Mouse (Mus musculus): ENCODE results near the gene Olfr71. TPM values are rescaled to one million over a fixed set of nuclear protein-coding genes. Genes with fewer than 3 reads are reported as not detected.

Gene Olfr71
- polyA plus RNA-seq, 1 experiment, result not detected

GRCm38 (mm10) chr4:43727718-43728575 is 17.9 kb upstream of the Olfr71 start:
- Histone ChIP-seq H3K27ac (replicated peaks; ENCODE audit: low read depth, low read length) (peak overlapping the region; percentile 99), H3K4me3 (ENCODE audit: insufficient read depth, low read depth, low read length) (peak overlapping the region; percentile 61), H3K4me1 (ENCODE audit: control insufficient read depth, insufficient read depth, insufficient read length, low read length) (peaks cover 28% of the 10 kb centered on the region)

GRCm38 (mm10) chr4:43726995-43727394 is 16.9 kb upstream of the Olfr71 start, which contains the start of gene Hrct1:
Hrct1 (plus strand) TSS chr4:43727188.
- H3K4me3 ChIP-seq (ENCODE audit: insufficient read depth, low read depth, low read length), result peak within 1 kb of the TSS; percentile 61
- peaks cover 28% of the 10 kb centered on the region for H3K4me1 ChIP-seq (ENCODE audit: control insufficient read depth, insufficient read depth, insufficient read length, low read length)
- H3K27ac ChIP-seq (replicated peaks; ENCODE audit: low read depth, low read length), result peak within 1 kb of the TSS; percentile 99

DNA sequence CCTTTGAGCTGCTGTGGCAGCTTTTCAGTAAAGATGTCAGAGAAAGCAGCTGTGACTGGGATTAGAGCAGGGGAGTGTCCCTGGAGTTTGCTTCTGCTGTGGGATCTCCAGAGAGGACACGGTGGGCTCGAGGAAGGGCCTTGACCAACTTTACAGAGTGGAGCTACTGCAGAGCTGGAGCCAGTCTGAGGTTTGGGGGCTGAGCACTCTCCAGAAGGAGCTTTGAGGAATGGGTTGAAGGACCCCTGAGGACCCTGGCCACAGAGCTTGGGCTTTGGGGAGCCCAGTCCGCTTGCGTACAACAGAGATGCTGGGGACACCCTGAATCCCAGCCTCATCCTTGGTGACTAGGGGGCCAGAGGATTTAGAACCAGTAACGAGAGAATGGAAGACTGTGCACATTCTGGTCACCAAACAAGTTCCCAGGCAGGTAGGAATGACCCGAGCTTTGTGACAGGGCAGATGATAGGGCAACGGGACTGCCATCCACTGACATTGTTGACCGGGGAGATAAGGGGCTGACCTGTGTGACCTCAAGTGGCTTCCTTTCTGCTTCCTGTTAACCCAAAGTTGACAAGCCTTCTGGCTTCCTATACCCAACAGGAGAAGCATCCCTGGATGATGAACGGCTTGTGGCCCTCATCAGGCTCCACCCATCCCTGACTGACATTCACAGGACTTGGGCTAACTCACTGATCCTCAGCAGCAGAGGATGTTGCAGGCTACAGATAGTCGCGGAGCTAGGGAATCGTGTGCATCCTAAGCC is 16.4 kb upstream of the Olfr71 start:
- H3K27ac ChIP-seq (replicated peaks; ENCODE audit: low read depth, low read length), result peak overlapping the region; percentile 92
- peaks cover 28% of the 10 kb centered on the region for H3K4me1 ChIP-seq (ENCODE audit: control insufficient read depth, insufficient read depth, insufficient read length, low read length)
- peak overlapping the region; percentile 9 for H3K4me3 ChIP-seq (ENCODE audit: insufficient read depth, low read depth, low read length)

DNA sequence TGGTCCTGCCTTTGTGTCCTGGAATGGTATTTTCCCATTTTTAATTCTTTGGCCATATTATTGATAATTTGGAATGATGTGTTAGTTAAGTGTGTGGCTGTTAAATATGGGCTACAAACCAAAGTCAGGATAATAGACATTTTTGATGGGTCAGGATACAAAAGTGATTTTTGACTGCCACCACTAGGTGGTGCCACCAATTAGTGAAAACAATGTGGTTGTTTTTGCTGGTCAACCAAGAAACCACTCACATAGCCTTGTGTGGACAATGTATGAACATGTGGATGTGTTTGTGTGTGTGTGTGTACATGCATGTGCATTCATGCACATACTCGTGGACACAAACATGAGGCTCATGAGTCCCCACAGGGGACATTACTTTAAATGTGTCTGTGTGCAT is 14.7 kb upstream of the Olfr71 start:
- Histone ChIP-seq H3K4me3 (ENCODE audit: insufficient read depth, low read depth, low read length) (no peak overlapping the region), H3K27ac (replicated peaks; ENCODE audit: low read depth, low read length) (peak overlapping the region; percentile 26; the same call in 1 of the 2 replicates), H3K4me1 (ENCODE audit: control insufficient read depth, insufficient read depth, insufficient read length, low read length) (peaks cover 28% of the 10 kb centered on the region)

GRCm38 (mm10) chr4:43722191-43722590 is 12.1 kb upstream of the Olfr71 start:
- H3K4me3 ChIP-seq (ENCODE audit: insufficient read depth, low read depth, low read length), result no peak overlapping the region
- peaks cover 14% of the 10 kb centered on the region for H3K4me1 ChIP-seq (ENCODE audit: control insufficient read depth, insufficient read depth, insufficient read length, low read length)
- H3K27ac ChIP-seq (replicated peaks; ENCODE audit: low read depth, low read length), result no peak overlapping the region

- peaks cover 2% of the 10 kb centered on the region; the same call in 1 of the 2 replicates for H3K4me1 ChIP-seq (ENCODE audit: control insufficient read depth, insufficient read depth, insufficient read length, low read length)
- no peak overlapping the region for H3K4me3 ChIP-seq (ENCODE audit: insufficient read depth, low read depth, low read length)
- peak overlapping the region; percentile 63 for H3K27ac ChIP-seq (replicated peaks; ENCODE audit: low read depth, low read length)
Observed at GRCm38 (mm10) chr4:43720491-43721228, 10.6 kb upstream of the Olfr71 start.

DNA sequence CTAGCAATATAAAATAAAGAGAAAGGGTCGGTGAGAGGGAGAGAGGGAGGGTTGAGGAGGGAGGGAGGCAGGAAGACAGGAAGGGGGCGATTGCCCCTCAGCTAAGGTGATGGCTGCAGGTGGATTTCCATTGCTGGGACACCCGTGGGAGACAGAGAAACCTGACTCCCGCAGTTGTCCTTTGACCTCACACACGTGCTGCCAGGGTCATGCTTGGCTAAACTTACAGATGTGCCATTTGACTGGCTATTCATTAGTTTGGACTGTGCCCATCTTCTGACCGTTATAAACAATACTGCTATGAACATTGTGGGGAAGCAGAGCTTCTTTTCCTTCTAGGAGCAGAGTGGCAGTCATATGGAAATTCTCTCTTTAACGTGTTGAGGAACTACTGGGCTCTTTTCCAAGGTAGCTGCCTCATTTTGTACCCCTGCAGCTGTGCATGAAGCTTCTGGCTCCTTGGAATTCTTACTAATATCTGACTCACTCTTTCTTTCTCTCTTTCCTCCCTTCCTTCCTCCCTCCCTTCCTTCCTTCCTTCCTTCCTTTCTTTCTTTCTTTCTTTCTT is 3.7 kb upstream of the Olfr71 start:
- Histone ChIP-seq H3K4me3 (ENCODE audit: insufficient read depth, low read depth, low read length) (no peak overlapping the region), H3K4me1 (ENCODE audit: control insufficient read depth, insufficient read depth, insufficient read length, low read length) (no peaks in the 10 kb centered on the region), H3K27ac (replicated peaks; ENCODE audit: low read depth, low read length) (no peak overlapping the region)

GRCm38 (mm10) chr4:43711821-43712220 is 1.8 kb upstream of the Olfr71 start:
- Histone ChIP-seq H3K4me1 (ENCODE audit: control insufficient read depth, insufficient read depth, insufficient read length, low read length) (no peaks in the 10 kb centered on the region), H3K27ac (replicated peaks; ENCODE audit: low read depth, low read length) (no peak overlapping the region), H3K4me3 (ENCODE audit: insufficient read depth, low read depth, low read length) (no peak overlapping the region)

DNA sequence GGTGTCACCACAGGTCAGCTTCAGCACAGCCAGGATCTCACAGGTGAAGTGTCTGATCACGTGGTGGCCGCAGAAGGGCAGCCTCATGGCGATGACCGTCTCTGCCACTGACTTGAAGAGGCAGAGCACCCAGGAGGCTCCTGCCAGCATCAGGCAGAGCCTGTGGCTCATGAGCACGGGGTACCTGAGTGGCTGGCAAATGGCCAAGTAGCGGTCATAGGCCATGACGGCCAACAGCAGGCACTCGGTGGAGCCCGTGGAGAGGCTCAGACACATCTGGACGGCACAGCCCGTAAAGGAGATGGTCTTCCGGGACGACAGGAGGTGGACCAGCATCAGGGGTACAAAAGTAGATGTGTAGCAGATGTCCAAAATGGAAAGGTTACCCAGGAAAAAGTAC is 4.1 kb downstream of the Olfr71 start:
- no peaks in the 10 kb centered on the region; the same call in 1 of the 2 replicates for H3K4me1 ChIP-seq (ENCODE audit: control insufficient read depth, insufficient read depth, insufficient read length, low read length)
- no peak overlapping the region for H3K27ac ChIP-seq (replicated peaks; ENCODE audit: low read depth, low read length)
- H3K4me3 ChIP-seq (ENCODE audit: insufficient read depth, low read depth, low read length), result no peak overlapping the region

DNA sequence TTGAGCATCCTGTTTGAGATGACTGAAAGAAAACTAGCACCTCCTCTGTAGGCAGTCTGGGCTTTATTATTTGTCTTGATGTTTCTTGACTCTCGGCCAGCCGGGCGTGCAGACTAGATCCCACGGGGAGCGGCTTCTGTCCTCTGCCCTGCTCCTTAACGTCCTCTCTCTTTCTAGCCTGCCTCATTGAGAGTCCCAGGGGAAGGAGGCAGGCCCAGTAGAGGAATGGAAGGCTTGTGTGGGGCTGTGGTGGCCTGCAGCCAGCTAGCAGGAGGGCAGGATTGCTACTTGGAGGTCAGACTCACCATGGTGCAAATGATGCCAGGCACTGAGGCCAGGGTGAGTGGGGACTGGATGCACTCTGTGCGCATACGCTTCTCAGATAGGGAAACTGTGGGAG is 6.2 kb downstream of the Olfr71 start:
- no peaks in the 10 kb centered on the region; the same call in 1 of the 2 replicates for H3K4me1 ChIP-seq (ENCODE audit: control insufficient read depth, insufficient read depth, insufficient read length, low read length)
- no peak overlapping the region for H3K4me3 ChIP-seq (ENCODE audit: insufficient read depth, low read depth, low read length)
- no peak overlapping the region for H3K27ac ChIP-seq (replicated peaks; ENCODE audit: low read depth, low read length)

DNA sequence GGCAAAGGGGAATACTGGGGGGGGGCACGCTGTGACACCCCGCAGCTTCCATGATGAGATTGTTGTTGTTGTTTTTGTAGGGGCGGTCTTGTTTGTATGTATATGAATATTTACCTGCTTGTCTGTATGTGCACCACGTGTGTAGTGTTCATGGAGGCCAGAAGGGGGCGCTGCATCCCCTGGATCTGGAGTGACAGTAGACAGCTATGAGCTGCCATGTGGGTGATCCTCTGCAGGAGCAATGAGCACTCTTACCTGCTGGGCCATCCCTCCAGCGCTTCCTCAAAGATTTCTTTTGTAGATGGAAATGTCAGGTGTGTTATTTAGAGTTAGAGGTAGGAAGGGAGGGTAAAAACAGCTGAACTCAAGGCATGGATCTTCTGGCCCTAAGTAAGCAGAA is 6.6 kb downstream of the Olfr71 start:
- H3K27ac ChIP-seq (replicated peaks; ENCODE audit: low read depth, low read length), result no peak overlapping the region

DNA sequence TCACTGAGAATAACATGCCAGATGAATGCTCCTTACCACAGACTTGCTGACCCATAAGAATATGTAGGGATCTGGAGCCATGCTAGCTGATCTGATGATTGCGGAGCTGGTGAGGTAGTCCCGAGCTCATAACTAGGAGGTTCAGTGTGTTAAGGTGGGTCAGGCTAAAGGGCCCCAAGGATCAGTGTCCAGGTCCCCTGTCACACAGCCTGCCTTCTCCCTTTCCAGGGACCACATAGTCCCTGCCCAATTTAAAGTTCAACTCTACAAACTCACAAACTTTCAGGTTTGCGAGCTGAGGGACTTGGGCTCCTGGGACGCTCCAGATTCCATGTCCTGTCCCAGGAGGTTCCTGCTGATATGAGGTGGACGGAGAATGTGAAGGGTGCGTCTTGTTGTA is 9.3 kb downstream of the Olfr71 start, which contains the start of gene Olfr70:
Olfr70 (minus strand) TSS at position 101 of the 400 bp plus-strand sequence.
- H3K4me3 ChIP-seq (ENCODE audit: insufficient read depth, low read depth, low read length), result no peak within 1 kb of the TSS

More for the DNA sequence above, 6.6 kb downstream of the Olfr71 start:
- no peaks in the 10 kb centered on the region; the same call in 1 of the 2 replicates for H3K4me1 ChIP-seq (ENCODE audit: control insufficient read depth, insufficient read depth, insufficient read length, low read length)
- H3K4me3 ChIP-seq (ENCODE audit: insufficient read depth, low read depth, low read length), result no peak overlapping the region

GRCm38 (mm10) chr4:43696561-43696960 is 13.5 kb downstream of the Olfr71 start:
- Histone ChIP-seq H3K4me3 (ENCODE audit: insufficient read depth, low read depth, low read length) (no peak overlapping the region), H3K27ac (replicated peaks; ENCODE audit: low read depth, low read length) (no peak overlapping the region), H3K4me1 (ENCODE audit: control insufficient read depth, insufficient read depth, insufficient read length, low read length) (peaks cover 14% of the 10 kb centered on the region)

More for the DNA sequence above, 9.3 kb downstream of the Olfr71 start, which contains the start of gene Olfr70:
- Histone ChIP-seq H3K27ac (replicated peaks; ENCODE audit: low read depth, low read length) (no peak within 1 kb of the TSS), H3K4me1 (ENCODE audit: control insufficient read depth, insufficient read depth, insufficient read length, low read length) (peaks cover 6% of the 10 kb centered on the region)

GRCm38 (mm10) chr4:43695249-43695671 is 14.8 kb downstream of the Olfr71 start:
- Histone ChIP-seq H3K4me1 (ENCODE audit: control insufficient read depth, insufficient read depth, insufficient read length, low read length) (peaks cover 14% of the 10 kb centered on the region), H3K27ac (replicated peaks; ENCODE audit: low read depth, low read length) (no peak overlapping the region; the same call in 1 of the 2 replicates), H3K4me3 (ENCODE audit: insufficient read depth, low read depth, low read length) (no peak overlapping the region)

All from brown adipose tissue, adult 24 weeks (tissue).